Mouse (Mus musculus) brown adipose tissue, adult 24 weeks (tissue): Measurements from ENCODE around the gene Ankrd11. TPM values are rescaled to one million over a fixed set of nuclear protein-coding genes. Genes with fewer than 3 reads are reported as not detected.
A peak's percentile ranks its signal among the peaks of the same experiment; 100 is the strongest.
"Not testable (repeated sequence)": the region's sequence is repeated elsewhere in the genome, so short reads cannot be mapped to it uniquely, and the experiment has no call there.

Experiments
- H3K27ac ChIP-seq: fragments of 200-500 bp; replicated peaks from 2 replicates; pipeline ENCODE4 v1.5.1; 2012; ENCODE audit warnings: low read depth, mild to moderate bottlenecking, low read length
- H3K4me1 ChIP-seq: fragments of 200-500 bp; 2 replicates; pipeline ENCODE4 v1.6.1; 2012; ENCODE audit warnings: low read length, mixed read lengths; ENCODE audit not compliant: control insufficient read depth, insufficient read depth, insufficient read length
- H3K4me3 ChIP-seq: fragments of 200-500 bp; 2 replicates; pipeline ENCODE4 v1.5.1; 2012; ENCODE audit warnings: low read depth, mild to moderate bottlenecking, low read length, moderate library complexity; ENCODE audit not compliant: insufficient read depth
- polyA plus RNA-seq: library from polyadenylated mRNA; stranded (reverse); fragments of >200 nt; gene quantifications from 2 replicates; pipeline ENCODE4 v1.2.4, GENCODE M21; 2012; ENCODE audit not compliant: missing spikeins, insufficient read depth, insufficient read length

Ankrd11 gene
- polyA plus RNA-seq, 1 experiment = 37.9 TPM

DNA sequence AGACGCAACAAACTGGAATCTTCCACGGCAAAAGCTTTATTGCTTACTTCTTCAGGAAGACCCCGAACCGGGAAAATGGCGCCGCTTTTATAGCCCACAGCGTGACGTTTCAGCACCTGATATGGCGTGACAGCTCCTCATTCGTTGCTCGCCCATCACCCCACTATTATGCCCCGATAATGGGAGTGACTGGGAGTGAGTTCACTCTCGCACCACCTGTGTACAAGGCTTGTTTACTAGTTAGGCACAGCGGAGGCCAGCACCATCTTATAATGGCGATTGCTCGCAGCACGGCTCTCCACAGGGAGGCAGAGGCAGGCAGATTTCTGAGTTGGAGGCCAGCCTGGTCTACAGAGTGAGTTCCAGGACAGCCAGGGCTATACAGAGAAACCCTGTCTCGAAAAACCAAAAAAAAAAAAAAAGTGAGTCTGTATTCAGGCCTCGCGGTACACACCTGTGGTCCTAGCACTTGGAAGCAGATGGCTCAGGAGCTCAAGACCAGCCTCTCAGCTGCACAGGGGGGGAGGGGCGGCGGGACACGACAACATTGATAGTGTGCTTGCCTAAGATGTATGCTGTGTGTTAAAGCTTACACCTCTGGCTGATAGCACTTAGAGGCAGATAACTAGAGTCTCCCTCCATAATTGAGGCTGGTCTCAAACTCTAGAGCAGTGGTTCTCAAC is 2.8 kb upstream of the Ankrd11 start:
- not testable (repeated sequence) for H3K4me3 ChIP-seq, H3K27ac ChIP-seq, H3K4me1 ChIP-seq

DNA sequence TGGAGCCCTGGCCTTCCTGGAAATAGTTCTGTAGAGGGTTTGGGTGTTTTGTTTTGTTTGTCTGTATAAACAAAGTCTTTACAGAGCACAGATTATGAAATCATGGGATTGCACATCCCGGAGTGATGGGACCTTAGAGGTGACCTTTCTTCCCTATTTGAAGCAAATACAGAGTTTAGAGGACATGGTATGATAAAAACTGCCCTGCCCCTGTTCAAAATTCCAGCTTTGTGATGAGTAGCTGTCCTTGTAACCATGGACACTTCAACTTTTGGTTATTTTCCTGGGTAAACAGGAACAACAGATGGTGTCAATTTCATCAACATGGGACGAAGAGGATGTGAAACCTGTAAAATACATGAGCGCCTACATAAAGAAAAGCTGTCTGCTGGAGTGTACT is 1.9 kb upstream of the Ankrd11 start:
- peaks cover 15% of the 10 kb centered on the region for H3K4me1 ChIP-seq
- peak overlapping the region; percentile 81 for H3K27ac ChIP-seq
- no peak overlapping the region for H3K4me3 ChIP-seq

DNA sequence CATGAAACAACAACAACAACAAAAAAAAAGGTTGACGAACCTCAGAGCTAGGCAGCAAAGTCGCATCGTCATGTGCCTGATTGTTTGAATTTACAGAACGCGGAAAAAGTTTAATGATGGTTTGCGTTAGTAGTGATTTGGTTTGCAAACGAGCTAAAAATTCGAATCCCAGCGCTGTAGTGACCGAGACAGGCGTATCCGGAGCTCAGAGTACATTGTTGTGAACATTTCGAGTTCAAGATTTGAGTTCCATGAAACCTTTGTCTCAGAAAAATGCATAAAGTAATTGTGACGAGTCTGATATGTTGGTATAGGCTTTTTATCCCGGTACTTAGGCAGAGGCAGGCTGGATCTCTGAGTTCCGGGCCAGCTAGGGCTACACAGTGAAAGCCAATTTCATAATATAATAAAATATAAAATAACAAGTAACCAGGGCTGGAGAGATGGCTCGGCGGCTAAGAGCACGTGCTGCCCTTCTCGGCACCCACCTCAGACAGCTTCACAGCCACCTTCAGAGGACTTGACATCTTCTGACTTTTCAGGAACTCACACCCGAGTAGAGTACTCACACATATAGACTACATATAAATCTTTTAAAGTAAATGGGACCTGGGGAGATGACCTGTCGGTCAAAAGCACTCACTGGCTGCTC is 1.0 kb upstream of the Ankrd11 start:
- Histone ChIP-seq H3K4me3 (peak overlapping the region; percentile 77), H3K27ac (peak overlapping the region; percentile 95), H3K4me1 (peaks cover 18% of the 10 kb centered on the region)

DNA sequence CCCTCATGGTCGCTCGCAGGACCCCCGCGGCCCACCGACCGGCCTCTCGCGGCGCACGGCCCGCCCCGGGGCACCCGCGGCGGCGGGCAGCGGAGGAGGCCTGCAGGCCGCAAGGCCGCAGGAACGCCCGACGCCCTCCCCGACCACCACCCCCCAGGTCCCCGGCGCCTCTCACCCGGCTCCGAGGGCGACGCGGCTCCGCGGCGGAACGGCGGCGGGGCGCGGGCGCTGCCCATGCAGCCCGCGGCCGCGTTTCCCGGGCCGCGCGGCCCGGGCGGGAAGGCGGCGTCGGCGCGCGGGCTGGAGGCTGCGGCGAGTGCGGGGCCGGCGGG is 337 bp downstream of the Ankrd11 start:
- peak overlapping the region; percentile 97 for H3K4me3 ChIP-seq
- H3K27ac ChIP-seq = peak overlapping the region; percentile 91

DNA sequence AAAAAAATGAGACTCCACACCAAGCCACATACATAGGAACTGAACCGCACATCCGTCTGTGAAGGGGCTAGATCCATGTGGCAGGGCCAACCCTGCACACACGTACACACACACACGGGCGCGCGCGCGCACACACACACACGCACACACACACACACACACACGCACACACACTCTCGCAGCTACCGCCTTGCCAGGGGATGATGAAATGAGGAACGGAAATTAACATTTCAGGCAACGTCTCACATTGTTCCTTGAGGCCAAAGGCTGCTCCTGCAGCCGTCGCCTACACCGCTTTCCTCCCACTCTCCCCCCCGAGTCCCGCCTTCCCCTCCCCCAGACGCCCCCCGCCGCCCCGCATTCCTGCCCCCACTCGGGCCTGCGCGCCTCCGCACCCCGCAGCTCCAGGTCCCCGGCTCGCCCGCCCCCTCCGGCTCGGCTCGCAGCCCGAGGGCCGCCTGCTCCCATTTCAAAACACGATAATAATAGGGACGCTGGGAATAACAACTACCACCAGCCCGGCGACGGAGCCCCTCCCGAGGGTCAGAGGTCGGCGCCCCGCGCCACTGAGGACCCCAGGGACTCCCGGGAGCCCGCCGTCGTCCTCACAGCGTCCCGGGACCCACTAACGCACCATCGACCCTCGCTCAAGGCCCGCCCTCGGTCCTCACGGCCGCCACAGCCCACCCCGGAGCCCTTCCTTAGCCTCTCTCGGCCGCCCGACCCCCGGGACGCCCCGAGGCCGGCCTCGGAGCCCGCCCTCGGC is 886 bp downstream of the Ankrd11 start:
- Histone ChIP-seq H3K4me3 (peak overlapping the region; percentile 97), H3K4me1 (peaks cover 20% of the 10 kb centered on the region), H3K27ac (peak overlapping the region; percentile 91)

More for the DNA sequence above, 337 bp downstream of the Ankrd11 start:
- H3K4me1 ChIP-seq = peaks cover 20% of the 10 kb centered on the region

DNA sequence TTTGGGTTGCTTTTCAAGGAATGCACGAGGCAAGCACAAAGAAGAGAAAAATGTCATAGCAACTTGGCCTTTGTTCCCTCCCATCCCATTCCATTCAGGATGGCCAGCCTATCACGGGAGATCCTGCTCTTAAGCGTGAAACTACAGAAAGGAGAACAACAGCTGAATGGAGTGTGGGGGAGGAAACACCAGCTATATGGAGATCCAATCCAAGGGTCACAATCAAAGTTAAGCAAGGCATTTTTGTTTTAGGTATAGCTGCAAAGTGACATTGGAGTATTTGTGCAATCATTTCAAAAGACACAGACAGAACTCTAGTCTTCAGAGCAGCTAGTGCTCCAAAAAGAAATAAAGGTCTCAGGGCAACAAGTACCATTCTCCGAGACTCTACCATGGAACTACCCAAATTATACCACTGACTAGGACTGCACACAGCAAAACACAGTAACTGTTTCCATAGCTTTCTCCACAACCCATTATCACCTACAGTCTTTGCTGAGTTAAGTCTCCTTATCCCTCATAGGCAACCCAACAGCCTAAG is 1.9 kb downstream of the Ankrd11 start:
- Histone ChIP-seq H3K4me1 (peaks cover 22% of the 10 kb centered on the region), H3K4me3 (no peak overlapping the region), H3K27ac (no peak overlapping the region)

DNA sequence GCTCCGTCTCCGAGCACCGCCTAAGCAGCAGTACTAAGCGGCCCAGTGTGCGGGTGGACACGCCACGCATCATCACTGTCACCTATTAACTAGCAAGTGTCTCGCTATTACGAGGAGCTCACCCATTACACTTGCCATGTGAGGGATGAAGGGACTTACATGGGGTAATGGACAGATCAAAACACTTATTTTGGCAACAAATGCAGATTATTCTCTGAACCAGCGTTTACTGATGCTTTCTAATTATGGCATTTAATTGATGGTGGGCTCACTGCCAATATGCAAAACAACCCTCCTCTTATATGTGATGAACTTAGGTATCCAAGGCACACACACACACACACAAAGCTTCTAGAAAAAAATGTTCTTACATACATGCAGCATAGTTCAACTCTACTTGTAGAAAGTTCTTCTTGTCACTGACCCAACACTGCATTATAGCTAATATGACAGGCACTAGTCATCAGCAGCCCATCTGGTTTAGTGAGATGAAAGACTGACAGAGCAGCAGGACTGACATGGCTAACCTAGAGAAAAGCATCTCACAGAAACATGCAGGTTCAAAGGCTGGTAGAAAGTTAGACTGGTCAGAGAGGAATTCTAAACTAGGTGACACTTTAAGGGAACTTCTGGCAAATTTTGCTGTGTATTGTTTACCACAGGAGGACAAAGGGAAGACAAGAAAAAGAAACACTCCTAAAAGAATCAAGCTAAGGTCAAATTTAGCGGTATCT is 2.5 kb downstream of the Ankrd11 start:
- peaks cover 27% of the 10 kb centered on the region for H3K4me1 ChIP-seq
- H3K27ac ChIP-seq = no peak overlapping the region
- no peak overlapping the region for H3K4me3 ChIP-seq

DNA sequence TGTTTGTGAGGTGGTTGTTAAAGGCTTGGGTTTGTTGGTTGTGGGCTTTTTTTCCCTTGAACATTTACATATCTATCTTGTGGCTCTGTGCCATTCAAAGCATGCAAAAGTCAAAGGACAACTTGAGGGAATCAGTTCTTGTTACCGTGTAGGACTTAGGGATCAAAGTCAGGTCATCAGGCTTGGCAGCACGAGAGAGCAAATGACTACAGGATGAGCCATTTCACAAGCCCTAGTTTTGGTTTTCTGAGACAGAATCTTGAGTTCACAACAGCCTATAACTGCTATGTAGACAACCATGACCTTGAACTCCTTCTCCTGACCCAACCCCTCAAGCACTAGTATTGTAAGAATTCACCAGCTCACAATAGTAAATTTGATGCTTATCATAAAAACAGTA is 3.7 kb downstream of the Ankrd11 start:
- Histone ChIP-seq H3K4me1 (peaks cover 32% of the 10 kb centered on the region), H3K27ac (0 out of 2 replicates have a peak overlapping the region, but pooled peaks have one; percentile 15), H3K4me3 (no peak overlapping the region)

DNA sequence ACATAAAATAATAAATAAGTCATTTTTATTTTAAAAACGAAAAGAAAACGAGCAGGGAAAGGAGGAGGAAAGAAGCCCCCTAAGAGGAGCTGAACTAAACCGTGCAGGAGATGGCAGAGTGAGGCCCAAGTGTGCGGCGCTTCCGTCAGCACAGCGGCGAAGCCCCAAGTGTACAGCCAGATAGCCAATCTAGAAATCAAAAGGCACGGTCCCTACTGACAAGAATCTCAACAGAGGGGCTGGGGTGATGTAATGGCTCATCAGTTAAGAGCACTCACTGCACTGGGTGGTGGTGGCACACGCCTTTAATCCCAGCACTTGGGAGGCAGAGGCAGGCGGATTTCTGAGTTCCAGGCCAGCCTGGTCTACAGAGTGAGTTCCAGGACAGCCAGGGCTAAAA is 4.6 kb downstream of the Ankrd11 start:
- peaks cover 33% of the 10 kb centered on the region for H3K4me1 ChIP-seq

DNA sequence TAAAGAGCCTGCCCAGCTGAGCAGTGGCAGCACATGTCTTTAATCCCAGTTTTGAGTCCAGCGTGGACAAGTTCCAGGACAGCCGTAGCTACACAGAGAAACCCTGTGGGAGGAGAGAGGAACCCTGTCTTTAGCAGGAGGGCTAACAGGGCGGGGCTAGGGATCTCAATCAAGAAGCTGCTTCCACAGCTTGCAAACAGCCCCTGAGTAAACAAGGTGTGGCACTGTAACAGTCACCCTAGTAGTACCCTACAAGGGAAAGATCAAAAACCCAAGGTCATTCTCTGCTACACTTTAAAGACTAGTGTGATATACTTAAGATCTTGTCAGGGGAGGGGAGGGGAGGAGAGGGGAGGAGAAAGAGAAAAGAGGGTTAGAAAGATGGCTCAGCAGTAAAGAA is 5.1 kb downstream of the Ankrd11 start:
- Histone ChIP-seq H3K27ac (no peak overlapping the region), H3K4me1 (peaks cover 35% of the 10 kb centered on the region)

More for the DNA sequence above, 4.6 kb downstream of the Ankrd11 start:
- Histone ChIP-seq H3K4me3 (no peak overlapping the region), H3K27ac (no peak overlapping the region)

DNA sequence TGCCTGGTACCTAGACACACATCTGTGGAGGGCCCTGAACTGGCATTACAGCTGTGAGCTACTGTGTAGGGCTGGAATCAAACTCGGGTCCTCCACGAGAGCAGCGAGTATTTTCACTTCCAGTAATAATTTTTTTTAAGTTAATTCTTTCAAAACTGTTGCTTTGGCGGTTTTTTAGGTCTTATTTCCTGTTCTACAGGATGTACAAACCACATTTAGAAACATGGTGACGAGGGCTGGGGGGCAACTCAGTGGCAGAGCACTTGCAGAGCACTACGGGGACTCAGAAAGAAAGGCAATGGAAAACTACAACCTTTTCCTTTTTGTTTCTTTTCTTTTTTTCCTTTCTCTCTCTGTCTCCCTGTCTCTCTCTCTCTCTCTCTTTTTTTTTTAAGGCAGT is 7.9 kb downstream of the Ankrd11 start:
- H3K4me3 ChIP-seq = no peak overlapping the region
- peak overlapping the region; percentile 26 for H3K27ac ChIP-seq
- H3K4me1 ChIP-seq = peaks cover 30% of the 10 kb centered on the region

More for the DNA sequence above, 5.1 kb downstream of the Ankrd11 start:
- no peak overlapping the region for H3K4me3 ChIP-seq

DNA sequence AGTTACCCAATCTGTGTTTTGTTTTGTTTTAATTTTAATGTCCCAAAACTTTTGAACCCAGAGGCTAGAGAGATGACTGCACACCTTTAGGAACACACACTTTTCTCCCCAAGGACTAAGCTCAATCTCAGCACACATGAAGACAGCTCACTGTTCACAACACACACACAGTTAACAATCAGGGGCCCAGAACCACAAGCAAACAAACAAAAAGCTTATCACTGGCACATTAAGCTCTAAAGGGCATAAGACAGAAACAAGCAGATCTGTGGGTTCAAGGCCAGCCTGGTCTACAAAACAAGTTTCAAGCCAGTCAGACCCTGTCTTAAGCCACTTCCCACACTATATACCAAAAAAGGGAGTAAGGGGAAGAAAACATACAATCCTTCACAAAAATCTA is 8.6 kb downstream of the Ankrd11 start:
- Histone ChIP-seq H3K4me1 (peaks cover 34% of the 10 kb centered on the region), H3K4me3 (no peak overlapping the region), H3K27ac (peak overlapping the region; percentile 58; the same call in 1 of the 2 replicates)

DNA sequence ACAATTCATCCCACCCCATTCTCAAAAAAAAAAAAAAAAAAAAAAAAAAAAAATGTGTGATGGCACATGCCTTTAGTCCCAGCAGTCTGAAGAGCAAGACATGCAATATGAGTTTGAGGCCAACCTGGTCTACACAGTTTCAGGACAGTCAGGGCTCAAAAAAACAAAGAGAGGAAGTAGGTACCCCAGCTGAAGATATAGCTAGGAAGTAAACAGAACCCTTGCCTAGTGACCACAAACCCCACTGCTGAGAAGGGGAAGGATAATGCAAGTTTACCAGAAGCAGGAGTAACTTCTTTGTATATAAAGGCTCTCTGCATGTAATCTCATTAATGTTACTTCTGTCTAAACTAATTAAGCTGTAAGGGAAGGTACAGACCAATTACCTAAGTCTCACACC is 9.3 kb downstream of the Ankrd11 start:
- H3K4me3 ChIP-seq = no peak overlapping the region
- H3K4me1 ChIP-seq = peaks cover 35% of the 10 kb centered on the region
- H3K27ac ChIP-seq = no peak overlapping the region

DNA sequence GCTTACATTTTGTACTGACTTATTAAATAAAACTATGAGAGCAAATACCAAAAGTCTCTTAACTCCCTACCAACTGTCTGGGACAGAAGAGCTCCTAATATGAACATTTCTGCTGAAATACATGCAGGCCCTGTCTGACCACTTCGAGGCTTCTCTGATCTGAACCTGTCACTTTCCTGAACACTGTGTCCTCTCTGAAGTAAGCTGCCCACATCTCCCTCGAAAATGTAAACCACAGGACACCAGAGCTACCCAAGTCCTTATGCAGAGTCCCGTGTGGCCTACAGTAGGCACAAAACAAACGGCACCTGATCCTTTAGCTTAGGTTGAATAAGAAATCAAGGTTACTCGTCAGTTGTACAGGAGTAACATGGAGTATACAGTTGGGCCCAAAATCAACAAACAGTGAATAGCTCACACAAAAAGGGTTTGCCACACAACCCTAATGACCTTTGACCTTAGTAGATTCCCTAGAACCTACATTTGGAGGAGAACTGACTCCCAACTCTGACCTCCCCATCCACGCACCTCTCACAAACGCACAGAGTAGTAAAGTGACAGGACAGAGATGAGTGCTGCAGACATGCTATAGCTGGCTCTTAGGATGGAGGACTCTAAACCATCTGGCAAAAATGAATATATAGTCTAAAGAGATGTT is 10.6 kb downstream of the Ankrd11 start:
- Histone ChIP-seq H3K4me3 (no peak overlapping the region), H3K4me1 (peaks cover 33% of the 10 kb centered on the region), H3K27ac (no peak overlapping the region)
